Mouse (Mus musculus): ENCODE measurements around the gene Smad3.

Gene Smad3

GRCm38 (mm10) chr9:63757865-63758440 is at the start of gene Smad3:
TSS of gene Smad3 (minus strand) at chr9:63757994.
- DNase-seq = peak; percentile 74

DNA sequence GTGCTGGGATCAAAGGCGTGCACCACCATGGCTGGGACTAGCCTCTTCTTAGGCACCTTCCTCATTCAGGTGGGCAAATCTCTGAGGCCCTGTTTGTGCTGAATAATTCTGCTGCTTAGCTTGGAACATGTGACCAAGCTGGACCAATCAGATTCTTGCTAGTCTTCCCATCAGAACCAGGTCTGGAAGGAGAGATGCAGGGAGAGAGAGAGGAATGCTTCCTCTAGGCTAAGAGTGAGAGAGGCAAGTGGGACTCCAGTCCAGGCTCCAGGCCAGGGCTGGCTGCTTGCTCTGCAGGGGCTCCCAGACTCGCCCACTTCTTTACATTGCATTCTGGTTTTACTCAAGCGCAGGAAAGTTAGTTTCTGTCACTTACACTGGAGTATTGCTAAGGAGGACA is 47.1 kb upstream of the Smad3 start:
- DNase-seq = no peak

DNA sequence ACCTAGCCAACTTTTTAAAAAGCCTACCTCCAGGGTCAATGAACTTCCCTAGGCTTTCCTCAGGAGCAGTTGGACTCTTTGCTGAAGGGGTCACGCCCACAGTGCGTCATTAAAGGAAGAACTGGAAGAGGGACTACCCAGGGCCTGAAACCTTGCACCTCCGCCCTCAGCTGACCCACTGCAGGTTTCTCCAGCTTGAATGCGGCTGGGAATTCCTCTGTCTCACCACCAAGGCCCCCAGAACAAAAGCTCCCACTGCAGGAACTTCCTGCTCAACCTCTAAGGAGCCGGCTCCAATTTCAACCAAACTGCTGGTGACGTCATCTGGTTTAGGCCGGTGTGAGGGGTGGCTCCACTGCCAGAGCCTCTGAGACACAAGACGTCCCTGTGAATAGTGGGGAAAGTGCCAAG is 45.4 kb upstream of the Smad3 start:
- no peak for DNase-seq

DNA sequence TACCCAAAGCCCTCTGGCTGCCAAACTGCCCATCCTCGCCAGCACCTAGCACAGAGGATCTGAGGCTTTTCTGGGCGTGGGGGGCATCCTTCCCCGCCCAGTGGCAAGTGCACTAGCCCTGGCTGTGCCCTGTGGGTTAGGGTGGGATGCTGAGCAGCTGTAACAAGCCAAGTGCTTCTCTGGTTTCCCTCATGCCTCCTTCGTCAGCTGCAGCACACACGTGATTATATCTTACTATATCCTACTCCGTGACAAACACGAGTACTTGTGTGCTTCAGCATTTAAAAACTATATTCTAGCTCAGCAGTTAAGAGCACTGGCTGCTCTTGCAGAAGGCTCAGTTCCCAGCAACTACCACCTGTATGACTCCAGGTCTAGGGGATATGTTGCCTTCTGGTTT is 44.7 kb upstream of the Smad3 start:
- DNase-seq = no peak

GRCm38 (mm10) chr9:63802080-63802479 is 44.3 kb upstream of the Smad3 start:
- DNase-seq = no peak

DNA sequence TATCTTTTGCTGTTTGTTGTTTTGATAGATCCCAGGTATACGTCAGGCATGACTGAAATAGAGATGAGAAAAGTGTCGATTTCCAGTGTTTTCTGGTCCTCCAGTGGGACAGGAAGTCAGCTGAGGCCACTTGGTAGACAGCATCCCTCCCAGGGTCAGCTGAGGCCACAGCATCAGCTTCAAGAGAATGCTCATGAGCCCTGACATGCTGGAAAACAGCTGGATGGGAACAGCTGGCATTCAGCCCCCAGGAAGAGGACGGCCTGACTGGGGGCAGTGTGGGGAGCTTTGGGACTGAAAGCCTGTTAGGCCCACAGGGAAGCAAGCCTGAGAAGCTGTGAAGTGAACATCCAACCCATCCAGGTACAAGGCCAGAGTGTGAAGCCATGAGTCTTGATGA is 38.6 kb upstream of the Smad3 start:
- no peak for DNase-seq

- no peak for DNase-seq
Observed at GRCm38 (mm10) chr9:63793731-63794495, 36.1 kb upstream of the Smad3 start.

- DNase-seq = no peak
Observed at GRCm38 (mm10) chr9:63791716-63792115, 33.9 kb upstream of the Smad3 start.

DNA sequence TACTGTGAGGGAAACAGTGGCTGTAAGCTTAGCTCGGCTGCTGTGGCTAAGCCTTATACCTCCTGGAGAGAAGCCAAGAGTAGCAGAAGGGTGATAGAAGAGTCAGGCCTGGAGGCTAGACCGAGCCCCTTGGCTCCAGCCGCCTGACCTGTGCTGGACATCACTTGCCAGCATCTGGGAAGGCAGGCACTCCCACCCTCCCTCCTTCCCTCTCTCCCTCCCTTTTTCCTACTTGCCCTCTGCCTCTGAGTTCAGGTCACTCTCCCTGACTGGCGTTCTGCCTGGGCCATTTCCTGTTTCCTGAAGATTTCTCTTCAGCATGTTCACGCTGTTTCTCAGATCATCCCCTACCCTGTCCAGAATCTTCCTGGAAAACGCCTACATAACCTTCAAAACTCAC is 33.5 kb upstream of the Smad3 start:
- no peak for DNase-seq

DNA sequence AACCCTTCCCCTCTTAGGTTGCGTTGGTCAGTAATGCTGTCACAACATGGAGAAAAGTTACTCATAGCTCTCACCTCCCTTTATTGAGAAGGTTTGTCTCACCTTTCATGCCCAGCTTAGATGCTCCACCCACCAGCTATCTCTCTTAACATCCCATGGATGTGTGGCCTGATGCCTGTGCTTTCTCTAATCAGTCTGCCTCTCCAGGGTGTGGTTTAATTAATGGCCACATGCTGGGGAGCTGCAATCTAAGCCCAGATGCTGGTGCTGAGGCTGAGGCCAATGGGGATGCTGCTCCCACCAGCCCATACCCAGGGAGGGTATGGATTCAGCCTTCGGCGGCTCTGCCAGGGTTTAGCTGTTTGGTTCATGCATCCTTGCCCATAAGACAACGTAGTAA is 32.4 kb upstream of the Smad3 start:
- DNase-seq = no peak

GRCm38 (mm10) chr9:63789386-63789785 is 31.6 kb upstream of the Smad3 start:
- DNase-seq = no peak

- DNase-seq = no peak
Observed at GRCm38 (mm10) chr9:63787606-63788005, 29.8 kb upstream of the Smad3 start.

DNA sequence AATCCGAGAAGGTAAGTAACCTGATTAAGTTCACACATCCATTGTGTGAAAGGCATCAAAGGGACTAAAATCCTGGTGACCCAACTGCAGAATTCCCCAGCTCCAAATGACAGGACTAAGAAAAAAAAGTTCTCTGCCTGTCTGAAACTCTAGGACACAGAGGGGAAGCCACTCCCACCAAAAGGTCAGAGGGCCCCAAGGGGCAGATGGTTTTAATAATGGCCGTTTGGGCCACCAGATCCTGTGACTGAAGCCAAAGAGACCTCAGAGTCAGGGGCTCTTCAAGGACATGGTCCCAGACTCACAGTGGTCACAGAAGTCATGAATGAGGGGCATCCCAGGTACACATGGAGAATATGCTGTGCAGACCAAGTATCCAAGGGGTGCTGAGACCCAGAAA is 29.3 kb upstream of the Smad3 start:
- DNase-seq = no peak

DNA sequence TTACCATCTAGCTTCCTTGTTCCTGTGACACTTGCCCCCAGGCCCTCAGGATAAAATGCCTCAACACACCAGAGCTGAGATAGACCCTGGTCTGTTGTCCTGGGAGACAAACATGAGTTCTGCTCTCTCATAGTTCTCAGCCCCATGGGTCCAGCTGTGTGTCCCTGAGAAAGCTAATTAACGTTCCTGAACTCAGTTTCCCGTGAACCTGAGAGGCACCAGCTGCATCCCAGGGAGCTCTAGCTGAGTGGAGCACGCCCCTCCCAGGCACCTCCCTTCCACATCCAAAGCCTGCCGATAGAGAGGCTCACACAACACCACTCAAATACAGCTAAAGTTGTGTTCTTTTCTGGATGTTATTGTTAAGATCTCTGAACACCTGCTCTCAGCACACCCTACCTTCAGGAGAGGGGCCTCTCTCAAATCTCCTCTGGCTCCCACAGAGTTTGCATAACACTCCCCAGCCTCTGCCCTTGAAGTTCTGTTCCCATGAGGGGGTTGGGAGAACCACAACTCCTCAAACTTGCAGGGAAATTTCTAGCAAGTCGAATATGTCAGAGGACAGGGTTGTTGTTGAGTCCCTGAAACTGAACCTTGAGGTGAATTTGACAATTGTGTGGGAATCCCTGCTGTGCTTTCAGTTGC is 28.4 kb upstream of the Smad3 start:
- no peak for DNase-seq

- no peak for DNase-seq
Observed at GRCm38 (mm10) chr9:63785492-63785891, 27.7 kb upstream of the Smad3 start.

DNA sequence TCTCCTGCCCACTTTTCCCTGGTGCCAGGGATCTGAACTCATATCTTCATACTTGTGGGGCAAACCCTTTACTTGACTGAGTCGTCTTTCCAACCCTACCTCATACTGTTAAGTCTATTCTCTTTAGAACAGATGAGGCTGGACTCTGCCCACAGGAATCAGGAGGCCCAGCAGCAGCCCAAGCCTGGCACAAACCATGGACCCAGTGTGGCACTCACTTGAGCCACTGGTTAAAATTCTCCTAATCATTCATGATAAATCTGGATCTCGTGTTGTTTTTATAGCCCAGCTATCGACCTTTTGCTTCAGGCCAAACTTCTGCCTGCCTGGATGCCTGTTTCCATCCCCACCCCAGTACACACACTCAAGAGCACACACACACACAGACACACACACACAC is 26.8 kb upstream of the Smad3 start:
- no peak for DNase-seq

- no peak for DNase-seq
Observed at GRCm38 (mm10) chr9:63782744-63783143, 24.9 kb upstream of the Smad3 start.

- DNase-seq = no peak
Observed at GRCm38 (mm10) chr9:63781714-63782464, 24.1 kb upstream of the Smad3 start.

DNA sequence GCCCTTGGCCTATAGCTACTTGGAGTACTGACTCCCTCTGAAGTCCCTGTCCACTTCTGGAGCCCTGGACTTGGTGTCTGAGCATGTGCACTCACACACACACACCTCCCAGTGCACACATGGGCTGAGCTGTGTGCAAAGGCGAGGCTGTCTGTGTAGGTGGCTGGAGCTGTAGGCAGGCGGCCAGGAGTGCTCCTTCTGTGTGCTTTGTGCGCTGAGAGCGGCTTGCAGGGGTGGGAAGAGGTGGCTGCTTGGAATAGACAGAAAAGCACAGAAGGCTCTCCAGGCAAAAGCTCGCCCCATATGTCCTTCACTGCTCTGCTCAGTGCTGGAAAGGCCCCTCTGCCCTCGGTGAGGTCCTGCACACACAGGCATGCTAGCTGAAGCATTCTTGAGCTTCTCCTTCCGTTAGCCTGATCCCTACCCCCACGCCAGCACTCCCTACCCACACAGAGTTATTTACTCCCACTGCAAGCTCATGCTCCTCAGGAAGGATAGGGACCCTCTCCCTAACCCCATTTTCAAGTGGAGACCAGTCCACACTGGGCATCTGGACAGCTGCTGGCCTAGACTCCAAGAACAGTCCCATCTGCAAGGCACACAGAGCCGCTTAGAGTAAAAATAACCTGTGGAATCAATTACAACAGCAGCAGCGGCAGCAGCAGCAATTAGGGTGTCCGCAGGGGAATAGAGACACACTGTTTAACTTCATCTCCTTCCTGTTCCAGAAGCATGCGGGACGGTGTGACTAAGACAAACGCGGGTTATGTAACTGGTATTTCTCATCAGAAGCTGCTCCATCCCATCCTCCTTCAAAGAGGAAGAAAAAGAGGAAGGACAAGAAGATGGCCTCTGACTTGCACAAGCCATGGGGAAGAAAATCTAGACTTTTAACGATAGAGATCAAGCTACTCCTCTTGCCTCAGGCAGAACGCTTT is 22.4 kb upstream of the Smad3 start:
- DNase-seq = peak; percentile 41

DNA sequence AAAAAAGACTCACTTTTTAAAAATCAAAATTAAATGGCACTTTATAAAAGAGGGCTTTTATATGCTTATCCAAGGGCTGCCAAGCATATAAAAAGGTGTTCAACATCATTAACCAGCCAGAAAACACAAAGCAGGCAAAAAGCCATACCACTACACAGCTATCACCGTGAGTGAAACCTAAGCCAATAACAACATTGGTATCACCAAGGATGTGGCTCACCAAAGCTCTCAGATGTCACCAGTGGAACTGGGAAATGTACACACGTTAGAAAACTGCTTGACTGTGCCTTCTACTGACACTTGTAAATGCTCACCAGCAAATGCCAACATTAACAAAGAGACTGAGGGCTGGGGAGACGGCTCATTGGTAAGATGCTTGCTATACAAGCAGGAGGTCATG is 18.9 kb upstream of the Smad3 start:
- no peak for DNase-seq

- no peak for DNase-seq
Observed at GRCm38 (mm10) chr9:63774854-63775483, 17.2 kb upstream of the Smad3 start.

DNA sequence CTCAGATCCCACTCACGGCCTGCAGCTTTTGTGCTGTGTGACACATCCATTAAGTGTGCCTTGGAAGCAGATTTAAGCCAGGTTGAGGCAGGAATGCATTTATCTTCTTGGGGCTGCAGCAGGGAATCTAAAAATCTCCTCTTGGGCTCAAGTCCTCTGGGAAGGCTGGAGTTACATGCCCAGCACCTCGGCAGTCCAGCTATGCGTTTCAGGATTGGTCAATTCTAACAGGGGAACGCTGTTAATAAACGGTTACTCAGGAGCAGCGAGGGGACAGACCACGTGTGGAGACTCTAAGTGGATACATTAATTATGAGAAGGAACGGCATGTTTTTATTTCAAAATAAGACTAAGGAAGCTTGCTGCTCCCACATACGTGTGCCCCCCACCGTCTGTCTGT is 14.7 kb upstream of the Smad3 start:
- no peak for DNase-seq
